Mouse (Mus musculus): ENCODE measurements at regions not wholly inside any gene's neighbourhood (a gene's known extent, or its start where the extent isn't known, plus 50 kb on each side); places are given as distances from the start of the nearest gene placed in this dataset.
A peak's percentile ranks its signal among the peaks of the same experiment; 100 is the strongest.

DNA sequence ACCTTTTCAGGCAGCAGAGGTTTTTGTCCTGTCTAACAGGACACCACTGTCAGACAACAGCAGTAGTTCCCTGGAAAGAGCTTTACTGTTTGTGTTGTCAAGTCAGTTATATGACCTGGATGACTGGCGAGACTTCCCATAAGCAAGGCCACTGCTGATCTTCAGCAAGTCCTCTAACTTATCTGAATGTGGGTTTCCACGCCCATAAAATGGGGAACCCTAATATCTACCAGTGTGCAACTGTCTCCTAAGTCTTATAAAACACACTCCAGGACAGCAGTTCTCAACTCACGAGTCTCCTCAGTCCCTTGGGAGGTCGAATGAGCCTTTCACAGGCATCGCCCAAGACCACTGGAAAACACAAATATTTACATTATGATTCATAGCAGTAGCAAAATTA, 232.9 kb downstream of the Sp3 start:
- intact Hi-C loops (cut with DNase I) = no loop called here
- DNase-seq = no peak

DNA sequence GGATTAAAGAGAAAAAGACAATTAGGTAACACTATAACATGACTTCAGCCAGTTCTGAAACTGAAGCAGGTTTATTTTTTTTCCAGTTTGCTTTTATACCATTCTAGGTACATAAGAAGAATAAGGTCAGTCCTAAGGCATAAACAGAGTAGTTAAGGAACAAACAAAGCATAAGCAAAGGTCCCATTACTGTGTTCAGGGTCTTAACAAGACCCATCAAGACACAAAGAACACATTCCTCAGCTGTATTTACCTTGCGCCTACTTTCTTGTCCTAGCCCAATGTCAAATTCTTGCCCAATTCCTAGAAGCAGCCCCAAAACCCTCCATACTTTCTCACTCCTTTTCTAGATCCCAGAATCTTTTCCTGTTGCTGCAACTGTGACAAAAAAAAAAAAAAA, 230.8 kb downstream of the Sp3 start:
- intact Hi-C loops (cut with DNase I) = no loop called here
- DNase-seq = no peak

DNA sequence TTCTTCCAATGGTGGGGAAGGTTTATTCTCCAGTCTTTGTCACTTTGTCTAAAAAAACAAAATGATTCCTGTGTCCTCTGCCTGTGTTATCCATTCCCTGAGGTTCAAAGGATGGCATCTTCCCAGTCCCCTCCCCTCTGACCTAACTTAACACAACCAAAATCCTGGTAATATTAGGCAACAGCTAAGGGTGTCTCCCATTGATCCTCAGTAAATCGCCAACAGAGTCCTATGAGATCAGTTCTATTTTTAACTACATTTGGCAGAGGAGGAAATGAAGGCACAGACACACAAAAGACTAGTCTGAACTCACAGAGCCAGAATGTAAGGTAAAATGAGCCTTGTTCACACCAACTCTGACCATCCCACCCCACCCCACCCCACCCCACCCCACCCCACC, 228.8 kb downstream of the Sp3 start:
- intact Hi-C loops (cut with DNase I) = no loop called here
- no peak for DNase-seq

DNA sequence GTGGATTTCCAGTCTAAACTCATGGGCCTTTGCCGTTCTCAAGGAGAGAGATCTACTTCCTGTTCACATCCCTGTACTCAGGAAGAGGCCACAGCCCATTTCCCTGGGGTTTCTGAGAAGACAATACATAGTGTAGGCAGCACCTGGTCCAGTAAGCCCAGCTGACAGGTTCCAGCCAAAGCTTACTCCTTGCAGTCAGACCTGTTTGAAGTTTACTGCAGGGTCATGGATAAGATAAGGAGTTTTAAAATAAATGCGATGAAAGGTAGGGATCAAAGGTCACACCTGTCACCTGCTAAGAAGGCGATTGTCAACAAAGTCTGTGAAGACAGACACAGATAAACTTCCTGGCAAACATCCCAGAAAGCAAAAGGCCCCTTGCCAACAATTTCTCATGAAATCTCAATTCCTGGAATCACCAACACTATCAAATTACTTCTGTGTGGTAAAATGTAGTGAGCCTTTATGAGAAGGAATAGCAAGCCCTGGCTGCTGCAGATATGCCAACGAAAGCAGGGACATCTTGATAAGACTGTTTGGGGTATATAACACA, 227.5 kb downstream of the Sp3 start:
- DNase-seq = peak; percentile 77 to 86
- intact Hi-C loops (cut with DNase I) = no loop called here

DNA sequence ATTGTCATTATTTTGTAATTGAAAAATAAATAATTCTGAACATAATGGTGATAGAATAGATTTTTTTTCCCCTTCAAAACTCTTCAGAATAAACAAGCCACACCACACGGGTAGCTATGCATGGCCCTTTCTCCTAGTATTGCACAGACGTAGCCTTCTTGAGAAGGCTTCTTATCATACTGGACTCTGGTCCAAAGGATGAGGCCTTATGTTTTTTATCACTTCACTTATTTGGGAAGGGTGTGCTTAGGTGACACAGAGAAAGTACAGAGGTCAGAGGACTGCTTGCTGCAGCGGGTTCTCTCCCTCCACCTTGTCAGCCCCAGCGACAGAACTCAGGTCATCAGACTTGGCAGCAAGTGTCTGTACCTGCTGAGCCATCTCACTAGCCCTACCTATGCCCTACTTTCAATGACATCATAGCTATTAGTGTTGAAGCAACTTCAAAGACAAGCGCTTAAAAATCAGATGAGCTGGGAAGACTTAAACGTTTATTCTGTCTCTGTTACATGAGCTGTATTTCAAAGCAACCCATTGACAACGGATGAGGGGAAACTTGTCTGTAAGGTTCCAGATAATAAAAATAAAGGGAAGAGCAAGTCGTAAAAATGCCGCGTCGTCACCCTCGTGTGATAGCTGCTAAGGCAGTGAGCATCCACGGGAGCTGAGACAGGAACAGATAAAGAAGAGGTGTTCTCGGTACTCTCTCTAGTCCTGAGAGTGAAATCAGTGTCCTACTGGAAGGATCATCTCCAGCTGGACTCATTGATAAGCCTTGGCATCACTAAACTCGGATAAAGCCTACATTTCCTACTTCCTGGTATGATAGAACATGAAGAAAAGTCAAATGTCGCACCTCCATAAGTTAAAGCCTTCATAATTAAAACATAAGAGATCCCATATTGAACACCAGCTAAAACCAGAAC, 226.2 kb downstream of the Sp3 start:
- DNase-seq = no peak
- intact Hi-C loops (cut with DNase I) = no loop called here

DNA sequence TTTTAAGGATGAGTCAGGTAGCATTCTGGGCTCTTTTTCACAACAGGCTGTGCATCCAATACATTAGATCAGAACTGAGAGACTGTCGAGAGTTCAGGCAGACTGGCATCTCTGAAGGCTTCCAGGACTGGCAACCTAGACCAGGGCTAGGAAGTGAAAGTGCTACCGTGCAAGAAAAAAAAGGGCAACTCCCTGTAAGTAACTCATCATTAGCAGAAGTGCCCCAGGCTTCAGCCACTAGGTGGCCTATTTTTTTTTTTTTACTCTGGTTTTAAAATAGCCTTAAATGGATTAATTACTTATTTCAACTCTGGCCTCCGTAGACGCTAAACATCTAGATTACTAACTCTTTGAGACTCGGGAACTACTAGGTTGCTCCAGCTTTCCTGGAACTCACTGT, 216.8 kb downstream of the Sp3 start:
- DNase-seq = no peak
- intact Hi-C loops (cut with DNase I) = no loop called here

DNA sequence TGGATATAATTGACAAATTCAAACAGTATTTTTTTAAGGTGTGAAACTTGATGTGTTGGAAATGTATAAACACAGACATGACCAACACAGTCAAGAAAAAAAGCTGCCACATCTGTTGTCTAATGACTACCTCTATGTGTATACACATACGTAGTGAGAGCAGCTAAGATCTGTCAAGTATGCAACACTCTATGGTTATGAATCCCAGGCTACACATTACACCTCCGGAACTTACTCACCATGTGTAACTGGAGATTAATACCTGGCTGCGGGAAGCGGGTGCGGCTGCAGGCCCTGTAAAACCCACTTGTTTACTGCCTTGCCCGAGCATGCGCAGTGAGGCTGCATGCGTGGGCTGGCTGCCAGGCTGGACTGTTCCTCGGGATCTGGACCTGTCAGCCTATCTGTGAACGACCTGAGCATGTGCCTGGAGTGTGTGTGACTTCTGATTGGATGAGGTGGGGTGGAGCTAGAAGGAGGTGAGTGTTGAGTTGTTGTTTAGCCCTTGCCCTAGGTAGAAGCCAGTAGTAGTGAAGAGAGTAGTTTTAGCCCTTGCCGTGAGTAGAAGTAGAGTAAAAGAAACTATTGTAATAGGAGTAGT, 211.1 kb downstream of the Sp3 start:
- intact Hi-C loops (cut with DNase I) = no loop called here
- peak in 1 of 2 experiments; percentile 39 for DNase-seq

DNA sequence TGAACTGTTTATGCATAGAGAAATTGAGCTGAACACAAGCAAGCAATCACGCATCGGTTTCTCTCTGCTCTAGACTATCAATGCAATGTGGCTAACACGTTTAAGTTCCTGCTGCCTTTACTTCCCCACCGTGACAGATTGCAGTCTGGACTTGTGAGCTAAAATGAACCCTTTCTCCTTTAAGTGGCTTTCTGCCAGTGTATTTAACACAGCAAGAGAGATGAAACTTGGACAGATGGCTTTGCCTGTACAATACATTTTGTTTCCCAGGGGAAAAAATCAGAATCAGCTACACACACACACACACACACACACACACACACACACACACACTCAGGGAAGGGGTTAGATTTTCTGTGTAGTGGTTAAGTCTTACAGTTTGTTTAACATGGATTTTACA, 206.8 kb downstream of the Sp3 start:
- DNase-seq = no peak
- intact Hi-C loops (cut with DNase I) = no loop called here

DNA sequence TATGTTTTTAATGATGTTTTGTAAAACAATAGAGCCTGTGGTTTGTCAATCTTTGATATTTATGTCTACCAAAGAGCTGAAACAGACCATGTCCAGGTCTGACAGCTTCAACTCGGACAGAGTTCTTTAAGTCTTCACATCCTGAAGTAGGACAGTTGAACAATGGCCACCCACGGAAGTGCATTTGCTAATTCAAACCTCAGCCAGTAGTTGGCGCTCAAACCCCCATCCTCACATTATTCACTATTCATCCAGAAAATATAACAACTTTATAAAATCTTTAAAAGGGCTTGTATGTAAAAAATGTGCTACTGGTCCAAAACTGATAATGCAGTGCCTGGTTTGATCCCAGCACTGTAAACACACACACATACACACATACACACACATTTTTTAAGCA, 202.9 kb downstream of the Sp3 start:
- intact Hi-C loops (cut with DNase I) = no loop called here
- peak in 1 of 2 experiments; percentile 45 for DNase-seq

DNA sequence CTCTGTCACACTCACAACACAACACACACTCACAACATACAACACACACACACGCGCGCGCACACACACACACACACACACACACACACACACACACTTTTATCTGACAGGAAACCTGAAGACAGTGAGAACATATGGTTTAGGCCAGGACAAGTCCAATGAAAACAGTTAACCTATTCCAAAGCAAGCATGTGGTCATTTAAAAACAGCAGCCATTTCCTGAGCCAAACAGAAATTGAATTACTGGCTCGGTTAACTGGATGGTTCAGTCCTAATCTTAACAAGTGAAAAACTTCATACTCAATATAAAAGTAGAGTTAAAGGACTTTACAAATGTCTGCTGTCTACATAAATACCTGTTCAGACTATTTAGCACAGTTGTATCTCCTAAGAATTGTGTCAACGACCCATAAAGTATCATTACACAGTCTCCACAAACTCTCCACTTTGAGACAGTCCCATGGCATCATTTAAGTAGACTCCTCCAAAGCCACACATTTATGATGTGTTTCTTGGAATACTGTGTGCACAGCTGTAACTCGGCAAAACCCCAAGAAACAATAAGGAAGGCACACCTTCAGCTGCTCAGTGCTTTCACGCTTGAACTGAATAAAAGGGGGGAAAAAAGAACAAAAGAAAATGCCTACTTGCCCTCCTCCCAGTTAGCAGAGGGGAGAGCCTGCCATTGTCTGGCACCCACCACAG, 202.3 kb downstream of the Sp3 start:
- DNase-seq = peak; percentile 36 to 43
- intact Hi-C loops (cut with DNase I) = no loop called here

DNA sequence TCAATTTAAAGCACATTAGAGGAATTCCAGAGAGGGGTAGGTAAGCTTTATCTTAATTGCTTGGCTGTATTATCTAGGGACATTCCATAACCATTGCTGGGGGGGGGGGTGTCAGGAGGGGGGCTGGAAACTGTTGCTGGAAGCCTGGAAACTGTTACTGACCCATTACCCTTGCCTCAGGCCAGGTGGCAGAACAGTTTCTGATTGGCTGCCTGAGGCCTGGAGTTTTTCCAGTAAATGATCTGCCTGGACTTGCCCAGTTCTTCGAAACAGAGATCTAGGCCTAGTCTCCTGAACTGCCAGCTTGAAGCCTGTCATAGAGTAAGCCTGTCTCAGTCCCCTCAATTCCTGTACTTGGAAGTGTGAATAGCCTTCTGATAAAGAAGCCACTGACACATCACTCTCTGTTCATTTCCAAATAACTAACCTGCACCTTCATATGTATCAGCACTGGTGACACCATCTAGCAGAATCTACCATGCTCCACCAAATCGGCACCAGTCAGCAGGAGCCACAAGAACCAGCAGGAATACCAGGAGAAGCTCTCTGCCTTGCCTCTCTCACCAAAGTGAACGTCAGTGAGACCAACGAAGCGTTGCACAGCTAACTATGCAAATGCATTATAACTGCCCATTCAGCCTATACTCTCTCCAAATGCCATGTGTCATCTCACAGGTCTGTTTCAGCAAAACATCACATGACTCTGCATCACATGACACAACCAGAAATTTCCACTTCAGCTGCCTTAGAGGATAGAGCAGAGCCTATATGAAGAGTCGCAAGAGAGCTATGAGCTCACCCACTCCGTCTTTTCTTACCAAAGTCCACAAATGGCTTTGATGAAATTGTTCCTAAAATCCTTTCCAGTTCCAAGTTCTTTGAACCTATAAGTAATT, 200.7 kb downstream of the Sp3 start:
- peak in 1 of 2 experiments; percentile 11 for DNase-seq
- intact Hi-C loops (cut with DNase I) = no loop called here

DNA sequence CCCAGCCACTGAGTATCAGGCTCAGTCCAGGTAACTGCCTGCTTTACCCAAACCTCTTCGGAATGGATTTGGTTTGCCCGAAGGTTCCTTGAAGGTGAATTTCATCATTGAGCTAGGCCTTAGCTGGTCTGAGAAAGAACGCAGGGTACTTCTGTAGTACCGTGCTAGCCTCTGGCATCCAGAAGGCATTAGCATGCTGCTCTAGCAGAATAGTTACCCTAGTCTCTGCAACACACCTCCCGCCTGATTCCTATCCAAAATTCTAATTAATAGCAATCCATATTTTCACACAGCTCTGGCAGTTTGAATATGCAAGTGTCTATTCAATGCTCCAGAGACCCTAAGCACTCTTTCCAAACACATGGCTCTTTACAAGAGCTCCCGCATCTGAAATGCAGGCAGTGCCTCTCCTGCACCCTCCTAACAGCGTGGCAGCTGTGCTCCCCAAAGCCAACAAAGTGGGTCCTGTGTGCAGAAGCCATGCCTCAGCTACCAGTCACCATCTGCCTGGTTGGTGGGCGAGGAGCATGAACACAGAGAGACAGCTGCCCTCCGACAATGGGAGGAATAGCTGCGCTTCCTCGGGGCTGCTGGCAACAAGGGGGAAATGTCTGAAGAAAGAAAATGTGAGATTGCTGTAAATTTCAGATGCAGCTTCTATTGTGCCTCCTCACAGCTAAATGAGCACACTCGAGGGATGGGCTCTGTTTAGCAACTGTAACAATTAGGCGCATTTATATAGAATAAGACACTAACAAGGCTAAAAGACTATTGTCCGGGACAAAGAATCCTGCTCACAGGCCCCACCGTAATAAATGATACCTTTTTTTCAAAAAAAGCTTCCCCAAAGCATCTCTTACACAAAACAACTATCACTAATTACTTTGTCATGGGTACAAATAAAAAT, 198.6 kb downstream of the Sp3 start:
- no peak for DNase-seq
- intact Hi-C loops (cut with DNase I) = no loop called here

DNA sequence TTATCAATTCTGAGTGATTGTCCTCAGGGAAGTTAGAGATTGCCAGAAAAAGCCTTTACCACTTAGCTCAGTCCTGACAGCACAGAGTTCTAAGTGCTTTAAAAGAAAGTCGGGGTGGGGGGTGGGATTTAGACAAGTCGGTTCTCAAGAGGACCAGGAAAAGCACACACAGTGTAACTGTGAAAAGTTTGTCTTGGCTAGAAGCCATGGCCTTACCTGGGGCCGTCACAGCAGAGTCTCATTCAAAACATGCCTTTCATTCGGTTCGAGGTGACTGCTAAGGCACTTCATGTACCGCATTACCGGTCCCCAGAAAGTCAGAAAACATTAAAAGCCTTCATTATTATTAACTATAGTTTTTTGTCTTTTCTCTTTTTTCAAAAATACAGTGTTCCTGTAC, 197.9 kb downstream of the Sp3 start:
- intact Hi-C loops (cut with DNase I) = no loop called here
- DNase-seq = no peak

DNA sequence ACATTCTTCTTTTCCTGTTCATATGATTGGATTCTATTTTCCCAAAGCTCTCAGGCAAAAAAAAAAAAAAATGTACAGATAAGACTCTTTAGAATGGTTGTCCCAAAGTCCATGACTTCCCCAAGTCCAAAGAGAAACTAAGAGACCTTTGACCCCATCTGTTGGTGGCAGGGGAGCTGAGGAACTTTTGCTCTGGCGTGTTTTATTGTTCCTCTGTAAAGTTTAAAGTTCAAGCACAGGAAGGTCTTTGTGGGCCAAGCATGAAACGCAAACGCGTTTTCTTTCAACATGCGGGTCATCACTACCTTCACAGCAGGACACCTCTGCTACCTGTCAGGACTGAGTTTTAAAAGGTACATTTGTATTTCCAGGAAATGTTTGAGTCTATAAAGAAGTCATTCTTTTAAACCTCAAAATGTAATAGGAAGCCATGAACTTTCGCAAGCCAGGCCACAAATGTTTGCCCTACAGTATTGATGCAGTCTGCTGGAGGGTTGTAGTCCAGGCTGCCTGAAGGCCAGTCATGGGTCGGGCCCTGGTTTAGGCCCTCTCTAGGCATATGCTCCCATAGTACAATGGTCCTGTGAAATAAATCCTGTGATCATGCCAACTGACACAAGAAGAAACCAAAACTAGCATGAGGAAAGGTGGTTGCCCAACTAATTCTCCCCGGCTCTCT, 194.7 kb downstream of the Sp3 start:
- no peak for DNase-seq
- intact Hi-C loops (cut with DNase I) = no loop called here

DNA sequence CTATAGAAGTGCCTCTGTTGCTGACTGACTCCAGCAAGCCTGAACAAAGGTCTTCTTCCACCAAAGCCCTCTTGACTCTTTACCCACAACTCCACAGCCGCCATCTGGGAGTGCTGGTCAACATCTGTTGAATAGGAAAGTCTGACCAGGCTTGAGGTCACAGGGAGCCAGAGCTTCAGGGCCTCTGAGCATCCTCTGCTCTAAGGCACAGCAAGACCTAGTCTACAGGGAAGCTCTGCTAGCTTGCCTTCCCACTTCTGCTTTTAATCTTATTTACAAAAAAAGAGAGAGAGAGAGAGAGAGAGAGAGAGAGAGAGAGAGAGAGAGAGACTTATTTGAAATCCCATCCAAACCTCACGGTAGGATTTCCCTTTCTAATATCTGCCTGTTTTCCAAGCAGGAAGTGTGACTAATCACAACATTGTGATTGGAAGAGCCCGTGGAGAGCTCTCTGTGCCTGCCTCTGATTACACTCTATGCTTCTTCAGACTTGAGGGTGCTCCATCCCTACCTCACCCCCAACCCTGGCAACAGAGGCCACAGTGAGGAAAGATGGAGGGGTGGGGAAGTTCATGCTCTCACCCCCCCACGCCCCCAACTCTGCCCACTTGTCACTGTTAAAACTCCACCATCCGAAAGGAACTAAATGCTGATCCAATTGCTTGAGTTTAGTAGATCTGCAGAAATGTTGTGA, 194.1 kb downstream of the Sp3 start:
- intact Hi-C loops (cut with DNase I) = no loop called here
- DNase-seq = peak in 1 of 2 experiments; percentile 9

DNA sequence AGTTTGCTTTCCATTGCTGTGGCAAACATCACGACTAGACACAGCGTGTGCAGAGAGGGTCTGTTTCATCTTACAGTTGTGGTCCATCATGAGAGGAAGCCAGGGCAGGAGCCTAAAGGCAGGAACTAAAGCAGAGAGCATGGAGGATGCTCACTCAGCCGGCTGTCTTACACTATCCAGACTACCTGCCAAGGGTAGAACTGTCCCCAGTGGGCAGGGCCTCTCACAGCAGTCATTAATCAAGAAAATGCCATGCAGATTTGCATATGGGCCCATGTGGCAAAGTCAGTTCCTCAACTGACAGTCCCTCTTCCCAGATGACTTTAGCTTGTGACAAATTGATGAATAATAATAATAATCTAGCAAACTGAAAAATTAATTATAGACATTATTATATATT, 192.6 kb downstream of the Sp3 start:
- no peak for DNase-seq
- intact Hi-C loops (cut with DNase I) = no loop called here

DNA sequence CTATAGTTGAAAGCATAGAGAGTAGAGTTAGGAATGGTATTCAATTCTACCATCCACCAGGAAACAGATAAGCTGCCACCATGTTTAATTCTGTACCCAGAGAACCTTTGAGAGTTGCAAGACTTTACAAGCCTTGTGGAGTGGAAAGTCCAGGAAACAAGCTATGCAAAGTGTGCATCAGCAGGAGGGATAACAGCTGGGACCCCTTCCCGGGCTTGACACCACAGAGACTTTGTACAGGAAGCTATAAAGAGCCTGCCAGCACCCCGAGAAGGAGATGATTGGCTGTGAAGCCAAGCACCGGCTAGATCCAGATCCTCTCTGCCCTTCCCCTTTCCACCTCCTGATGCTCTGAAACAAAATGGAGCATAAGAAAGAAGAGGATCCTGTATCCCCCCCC, 188.8 kb downstream of the Sp3 start:
- no peak for DNase-seq
- intact Hi-C loops (cut with DNase I) = no loop called here

DNA sequence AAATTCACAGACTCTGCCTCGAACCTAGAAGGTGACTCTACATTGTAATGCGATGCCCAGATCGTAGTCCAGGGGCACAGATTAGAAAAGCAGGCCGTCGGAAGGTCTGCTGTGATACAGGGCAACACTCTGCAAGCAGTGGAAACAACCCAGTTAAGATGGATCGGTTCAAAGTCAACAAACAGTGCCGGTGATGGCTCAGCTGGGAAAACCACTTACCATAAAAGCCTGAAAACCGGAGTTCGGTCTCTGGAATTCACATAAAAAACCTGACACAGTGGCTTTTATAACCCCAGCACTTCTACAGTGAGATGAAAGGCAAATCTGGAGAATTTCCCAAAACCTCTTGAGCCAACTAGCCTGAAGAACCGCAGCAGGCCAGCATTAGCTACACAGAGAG, 186.8 kb downstream of the Sp3 start:
- intact Hi-C loops (cut with DNase I) = no loop called here
- no peak for DNase-seq

Data from heart, postnatal 10 days (tissue).